Mouse (Mus musculus): ENCODE measurements around the gene Trpc1.
A peak's percentile ranks its signal among the peaks of the same experiment; 100 is the strongest.

Trpc1 gene

DNA sequence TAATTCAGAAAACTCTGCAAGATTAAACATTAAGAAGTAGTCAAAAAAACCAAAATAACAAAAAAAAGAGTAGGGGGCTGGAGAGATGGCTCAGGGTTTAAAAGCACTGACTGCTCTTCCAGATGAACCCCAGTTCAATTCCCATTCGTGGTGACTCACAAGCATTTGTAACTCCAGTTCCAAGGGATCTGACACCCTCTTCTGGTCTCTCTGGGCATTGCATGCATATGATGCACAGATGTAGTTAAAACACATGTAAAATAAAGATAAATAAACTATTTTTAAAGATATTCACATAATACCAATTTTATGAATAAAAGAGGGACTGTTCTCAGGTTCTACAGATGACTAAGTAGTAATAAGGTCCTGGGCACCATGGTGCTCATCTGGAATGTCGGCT lies 52.4 kb downstream of the Trpc1 start:
- no peak for DNase-seq (ENCODE audit: low read depth, low spot score)

DNA sequence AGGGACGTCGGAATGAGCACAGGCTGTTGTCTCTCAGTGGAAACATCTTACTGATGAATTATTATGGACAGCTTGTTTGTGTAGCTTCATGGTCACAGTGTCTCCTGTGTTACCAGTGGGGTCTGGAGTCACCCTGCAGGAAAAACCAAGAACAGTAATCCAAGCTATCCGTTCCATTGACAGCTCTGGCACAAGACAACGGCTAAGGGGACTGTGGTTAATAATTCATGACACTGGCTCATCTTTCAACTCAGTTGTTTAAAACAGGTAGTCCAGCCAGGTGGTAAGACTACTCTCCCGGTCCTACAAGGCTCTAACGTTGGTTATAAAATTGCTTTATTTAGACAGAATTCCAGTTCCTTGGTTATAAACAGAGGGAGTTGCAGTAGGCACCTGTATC lies 53.6 kb downstream of the Trpc1 start:
- DNase-seq (ENCODE audit: low read depth, low spot score), result no peak

DNA sequence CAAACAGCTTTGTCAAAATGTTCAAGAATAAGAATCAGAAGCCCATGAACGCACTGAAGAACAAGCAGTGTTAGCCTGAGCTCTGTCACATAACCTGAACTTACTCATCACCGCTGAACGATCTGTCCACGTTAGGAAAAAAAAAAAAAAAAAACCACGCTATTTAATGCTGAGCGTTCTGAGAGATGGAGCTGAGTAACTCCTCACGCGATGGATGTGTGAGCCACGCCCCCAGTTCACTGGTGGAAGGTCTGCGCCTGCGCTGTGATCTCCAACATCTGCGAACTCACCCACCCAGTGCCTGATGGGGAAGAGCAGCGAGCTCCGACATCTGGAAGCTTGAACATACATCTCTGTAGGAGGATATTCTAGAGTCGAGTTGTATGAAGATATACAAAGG lies 55.2 kb downstream of the Trpc1 start:
- DNase-seq (ENCODE audit: low read depth, low spot score), result no peak

DNA sequence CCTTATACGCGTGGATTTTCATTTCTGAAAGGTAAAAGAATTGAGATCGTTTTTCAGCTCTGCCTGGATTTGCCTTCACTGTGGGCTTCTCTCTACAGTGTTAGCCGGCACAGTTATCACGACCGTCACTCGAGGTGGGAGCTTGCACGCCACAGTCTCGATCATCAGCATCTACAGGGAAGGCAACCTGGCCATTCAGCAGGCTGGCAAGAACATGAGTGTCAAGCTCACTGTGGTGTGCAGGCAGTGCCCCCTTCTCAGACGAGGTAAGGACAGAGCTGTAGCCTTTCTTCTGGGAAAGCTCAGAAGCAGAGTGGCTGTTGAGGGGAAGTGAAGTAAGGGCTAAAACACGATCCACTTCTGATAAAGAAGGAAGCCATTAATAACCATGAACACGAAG lies 55.6 kb downstream of the Trpc1 start:
- DNase-seq (ENCODE audit: low read depth, low spot score), result no peak

DNA sequence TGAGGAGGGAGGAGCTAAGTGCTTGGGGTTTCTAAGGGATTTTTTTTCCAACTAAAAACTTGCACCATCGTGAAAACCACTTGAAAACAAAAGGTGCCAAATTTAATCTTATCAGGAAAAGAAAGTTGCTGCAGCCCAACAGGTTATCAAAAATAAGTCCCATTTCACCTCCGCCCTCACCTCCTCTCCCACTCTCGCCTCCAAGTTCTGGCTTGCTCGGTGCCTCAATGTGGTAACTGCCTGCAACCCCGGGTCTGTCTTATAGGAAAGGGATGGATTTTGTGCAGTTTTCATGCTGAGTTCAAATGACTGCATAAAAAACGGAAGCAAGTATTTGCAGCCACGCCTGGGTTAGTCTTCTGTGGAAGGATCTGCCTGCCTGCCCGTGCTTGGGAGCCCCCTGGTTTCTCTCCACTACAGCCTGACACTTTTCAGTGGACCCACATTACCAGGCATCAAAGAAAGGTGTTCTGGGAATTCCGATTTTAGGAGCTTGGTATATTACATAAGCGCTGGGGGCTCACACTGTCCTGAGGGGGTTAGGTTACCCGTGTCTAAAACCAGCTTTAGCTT lies 56.6 kb downstream of the Trpc1 start:
- DNase-seq (ENCODE audit: low read depth, low spot score), result no peak

DNA sequence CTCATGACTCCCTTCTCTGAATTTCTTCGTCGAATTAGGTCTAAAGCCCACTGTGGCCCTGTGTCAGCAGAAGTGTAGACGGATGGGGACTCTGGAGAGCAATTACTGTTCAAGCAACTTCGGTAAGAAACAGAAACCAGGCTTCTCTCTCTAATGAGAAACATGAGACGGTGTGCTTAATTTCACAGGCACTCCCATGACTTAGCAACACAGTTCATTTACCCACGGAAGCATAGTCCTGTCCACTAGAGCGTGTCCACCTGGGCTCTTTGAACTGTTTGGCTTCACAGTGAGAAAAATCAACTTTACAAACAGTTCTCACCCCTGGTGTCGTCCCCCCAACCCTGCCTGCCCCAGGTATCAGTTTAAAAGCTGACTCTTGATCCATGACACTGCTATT lies 57.4 kb downstream of the Trpc1 start:
- no peak for DNase-seq (ENCODE audit: low read depth, low spot score)

DNA sequence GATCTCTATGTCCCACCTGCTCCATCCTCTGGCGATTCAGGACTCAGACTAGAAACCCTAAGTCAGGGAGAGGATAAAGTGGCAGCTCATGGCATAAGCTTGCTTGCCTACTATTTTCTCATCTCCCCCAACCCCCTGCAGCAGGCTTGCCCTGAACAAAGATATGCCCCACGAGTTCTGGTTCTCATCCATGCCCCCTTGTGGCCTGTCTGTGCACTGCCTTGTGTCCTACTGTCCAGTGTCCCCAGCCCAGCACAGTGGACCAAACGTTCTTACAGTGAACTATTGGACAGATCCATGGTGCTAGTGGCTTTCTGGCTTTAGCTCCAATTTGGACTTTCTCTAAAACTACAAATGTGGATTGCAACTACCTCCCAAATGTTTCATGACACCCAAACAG lies 62.1 kb downstream of the Trpc1 start:
- DNase-seq (ENCODE audit: low read depth, low spot score), result no peak

DNA sequence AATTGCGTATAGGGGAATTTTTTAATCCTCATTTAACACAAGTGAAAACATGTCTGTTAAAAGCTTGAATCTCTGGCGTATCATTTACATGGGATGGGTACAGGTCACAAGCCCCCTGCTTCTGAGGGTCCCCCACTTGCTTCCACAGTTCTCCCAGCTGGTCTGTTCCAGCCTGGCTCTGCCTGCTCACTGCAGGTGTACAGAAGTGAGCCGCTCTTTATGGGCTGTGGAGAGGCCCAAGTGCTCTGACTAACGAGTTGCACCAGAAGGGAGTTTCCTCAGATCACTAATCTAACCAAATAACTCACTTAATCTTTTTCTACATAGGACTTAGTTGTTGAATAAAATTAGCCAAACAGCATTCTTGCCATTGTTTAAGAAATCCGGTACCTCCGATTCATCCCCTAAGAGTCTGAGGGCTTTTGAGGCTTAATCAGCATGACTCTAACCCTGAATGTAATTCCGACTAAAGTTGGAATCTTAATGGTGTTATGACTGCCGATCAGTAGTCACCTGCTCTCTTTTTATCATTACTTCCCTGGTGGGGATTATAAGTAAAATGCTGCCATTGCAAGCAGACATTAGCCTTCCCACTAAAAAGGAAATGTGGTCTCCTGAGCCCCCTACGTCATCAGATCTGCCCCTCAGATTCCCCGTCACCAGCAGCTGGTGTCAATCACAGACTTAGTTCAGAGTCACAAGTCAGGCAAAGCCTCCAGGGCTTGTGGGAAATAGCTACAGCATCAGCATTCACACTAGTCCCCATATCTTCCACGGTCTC lies 64.3 kb downstream of the Trpc1 start:
- DNase-seq (ENCODE audit: low read depth, low spot score), result no peak

DNA sequence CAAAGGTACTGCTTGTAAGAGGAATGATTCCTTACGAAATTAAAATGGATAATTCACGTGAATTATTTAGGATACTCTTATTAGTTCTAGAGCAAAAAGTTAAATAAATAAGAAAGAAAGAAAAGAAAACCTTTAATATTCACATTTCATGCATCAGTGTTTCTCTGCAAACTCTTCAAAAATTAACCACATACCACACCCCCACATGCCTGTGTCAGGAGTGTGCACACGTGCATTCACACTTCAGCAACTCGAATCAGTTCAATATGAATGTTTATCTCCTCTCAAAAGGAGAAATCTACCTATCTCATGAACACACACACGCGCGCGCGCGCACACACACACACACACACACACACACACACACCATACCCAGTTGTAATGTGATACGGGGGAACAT lies 69.5 kb downstream of the Trpc1 start:
- no peak for DNase-seq (ENCODE audit: low read depth, low spot score)

DNA sequence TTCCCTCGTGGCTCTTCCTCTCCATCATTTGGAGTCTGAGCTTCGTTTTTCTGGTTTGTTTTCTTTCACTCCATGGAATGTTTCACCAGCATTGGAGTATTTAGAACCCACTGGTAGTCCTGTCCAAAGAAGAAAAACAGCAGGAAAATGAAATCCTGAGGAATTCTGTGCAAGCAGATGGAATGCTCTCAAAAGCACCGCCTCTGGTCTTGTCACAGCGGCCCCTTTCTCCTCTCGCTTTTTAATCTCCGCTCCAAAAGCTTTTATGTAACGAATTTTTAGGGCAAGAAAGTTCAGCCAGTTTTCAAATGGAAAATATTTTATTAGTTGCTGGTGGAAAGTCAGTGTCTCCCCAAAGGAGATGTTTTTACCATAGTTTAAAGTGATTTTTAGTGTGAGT lies 70.2 kb downstream of the Trpc1 start:
- no peak for DNase-seq (ENCODE audit: low read depth, low spot score)

DNA sequence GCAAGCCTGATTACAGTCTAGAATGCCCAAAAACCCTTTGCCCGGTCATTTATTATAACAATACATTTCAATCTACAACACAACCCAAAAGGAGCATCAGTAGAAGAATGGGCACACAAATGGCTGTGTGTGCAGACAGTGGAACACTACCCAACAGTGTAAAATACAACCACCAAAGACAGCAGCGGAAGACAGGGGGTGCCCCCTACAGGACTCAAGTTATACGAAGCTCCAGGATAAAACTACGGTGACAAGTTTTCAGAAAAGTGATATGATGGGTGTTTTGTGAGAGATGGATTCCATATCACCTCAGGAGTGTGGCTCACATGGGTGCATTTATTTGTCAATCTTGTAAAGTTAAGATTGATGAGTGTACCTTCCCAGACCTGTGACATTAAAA lies 74.2 kb downstream of the Trpc1 start:
- DNase-seq (ENCODE audit: low read depth, low spot score), result no peak

DNA sequence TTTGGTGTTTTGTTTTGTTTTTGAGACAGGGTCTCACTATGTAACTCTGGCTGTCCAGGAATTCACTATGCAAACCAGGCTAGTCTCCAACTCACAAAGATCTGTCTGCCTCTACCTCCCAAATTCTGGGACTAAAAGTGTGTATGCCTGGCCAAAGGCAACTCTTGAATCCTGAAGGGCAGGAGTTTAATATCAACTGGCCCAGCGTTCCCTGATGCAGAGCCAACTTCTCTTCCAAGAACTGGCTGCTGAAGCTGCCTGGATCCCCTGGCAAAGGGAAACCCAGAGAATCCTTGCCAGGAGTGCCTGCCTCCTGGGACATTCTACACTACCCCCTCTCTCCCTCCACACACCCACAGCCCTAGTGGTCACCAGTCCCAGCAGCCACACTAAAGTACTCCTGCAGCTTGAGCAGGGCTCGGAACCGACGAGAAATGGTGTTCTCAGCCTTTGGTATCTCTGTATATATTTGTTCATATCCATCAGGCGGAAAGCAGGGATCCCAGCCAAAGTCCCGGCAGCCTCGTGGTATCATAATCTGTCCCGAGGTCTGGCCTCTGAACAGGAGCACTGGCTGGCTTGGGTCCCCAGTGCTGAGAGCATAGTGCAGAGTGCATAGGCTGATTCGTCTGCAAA lies 75.0 kb downstream of the Trpc1 start:
- DNase-seq (ENCODE audit: low read depth, low spot score), result peak; percentile 66

DNA sequence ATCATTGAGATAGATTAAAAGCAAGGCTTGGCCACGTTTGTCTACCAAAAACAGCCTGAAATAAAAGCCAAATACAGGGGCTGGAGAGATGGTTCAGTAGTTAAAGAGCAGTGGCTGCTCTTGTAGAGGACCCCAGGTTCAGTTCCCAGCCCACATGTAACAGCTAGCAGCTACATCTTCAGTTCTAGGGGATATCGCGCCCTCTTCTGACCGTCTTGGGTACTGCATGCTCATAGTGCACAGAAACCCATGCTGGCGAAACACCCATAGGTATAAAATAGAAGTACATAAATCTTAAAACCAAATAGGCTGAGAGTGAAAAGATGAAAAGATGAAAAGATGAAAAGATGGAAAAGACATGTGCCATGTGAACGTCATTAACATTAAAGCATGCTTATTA lies 77.4 kb downstream of the Trpc1 start:
- DNase-seq (ENCODE audit: low read depth, low spot score), result no peak

DNA sequence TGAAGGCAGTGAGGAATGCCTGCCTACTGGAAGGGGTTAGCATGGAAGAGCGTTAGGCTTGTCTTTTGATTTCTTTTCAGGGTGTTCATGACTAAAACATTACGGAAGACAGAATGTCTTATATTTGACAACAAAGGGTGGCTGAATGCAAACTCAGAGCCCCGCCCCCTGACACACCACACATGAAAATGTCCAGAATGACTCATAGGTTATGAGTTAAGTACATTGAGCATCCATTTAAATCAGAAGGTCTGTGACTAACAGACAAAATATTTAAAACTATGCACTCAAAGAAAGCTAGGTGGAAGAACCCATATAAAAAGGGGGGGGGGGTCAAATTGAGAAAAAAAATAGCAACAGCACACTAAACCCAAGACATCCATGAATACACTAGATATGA lies 77.8 kb downstream of the Trpc1 start:
- no peak for DNase-seq (ENCODE audit: low read depth, low spot score)

DNA sequence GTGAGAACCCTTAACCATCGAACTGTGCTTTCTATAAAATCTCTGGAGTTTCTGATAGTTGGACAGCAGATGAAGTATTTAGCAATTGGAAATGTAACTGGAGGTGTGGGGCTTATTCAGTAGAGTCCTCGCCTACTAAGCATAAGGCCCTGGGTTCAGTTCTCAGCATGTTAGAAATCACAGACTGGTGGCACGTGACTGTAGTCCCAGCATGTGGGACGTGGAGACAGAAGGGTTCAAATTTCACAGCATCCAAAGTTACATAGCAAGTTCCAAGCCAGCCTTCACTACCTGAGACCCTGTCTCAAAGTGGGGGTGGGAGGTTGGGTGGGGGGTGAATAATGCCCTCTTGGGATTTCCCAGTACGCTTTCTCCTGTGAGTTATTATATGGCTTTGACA lies 81.9 kb downstream of the Trpc1 start:
- DNase-seq (ENCODE audit: low read depth, low spot score), result no peak

DNA sequence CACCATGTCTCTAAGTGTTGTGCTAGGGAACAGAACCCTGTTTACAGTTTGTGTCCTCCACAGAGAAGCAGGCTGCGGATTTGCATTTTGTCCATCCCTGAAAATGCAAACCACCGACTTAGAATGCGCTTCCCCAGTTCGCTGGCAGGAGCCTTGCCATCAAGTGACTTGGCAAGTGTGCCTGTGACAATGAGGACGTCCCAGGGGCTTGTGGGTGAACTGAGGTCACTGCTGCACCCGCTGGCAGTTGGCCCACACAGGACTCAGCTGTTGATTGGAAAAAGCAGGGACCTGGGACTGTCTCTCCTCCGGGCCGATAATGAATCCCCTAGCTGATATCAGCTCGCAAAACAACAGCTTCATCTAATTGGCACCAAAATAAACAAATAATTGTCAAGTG lies 82.3 kb downstream of the Trpc1 start:
- peak; percentile 52 for DNase-seq (ENCODE audit: low read depth, low spot score)

DNA sequence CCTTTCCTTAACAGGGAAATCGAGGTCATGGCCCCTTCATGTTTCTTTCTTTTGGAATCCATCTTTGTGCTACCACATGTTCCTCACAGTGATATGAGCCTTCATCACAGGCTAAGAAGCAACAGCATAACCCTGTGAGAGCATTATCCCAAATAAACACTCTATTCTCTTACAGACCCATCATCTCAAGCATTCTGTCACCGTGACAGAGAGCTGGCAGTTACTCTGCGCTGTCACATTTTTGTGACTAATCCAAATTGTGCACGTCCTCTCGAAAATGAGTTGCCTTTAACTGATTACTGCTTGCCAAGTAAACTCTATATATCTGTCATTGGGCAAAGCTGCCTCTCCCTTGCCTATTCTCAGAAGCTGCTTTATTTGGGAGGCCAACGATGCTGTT lies 84.3 kb downstream of the Trpc1 start:
- DNase-seq (ENCODE audit: low read depth, low spot score), result no peak

DNA sequence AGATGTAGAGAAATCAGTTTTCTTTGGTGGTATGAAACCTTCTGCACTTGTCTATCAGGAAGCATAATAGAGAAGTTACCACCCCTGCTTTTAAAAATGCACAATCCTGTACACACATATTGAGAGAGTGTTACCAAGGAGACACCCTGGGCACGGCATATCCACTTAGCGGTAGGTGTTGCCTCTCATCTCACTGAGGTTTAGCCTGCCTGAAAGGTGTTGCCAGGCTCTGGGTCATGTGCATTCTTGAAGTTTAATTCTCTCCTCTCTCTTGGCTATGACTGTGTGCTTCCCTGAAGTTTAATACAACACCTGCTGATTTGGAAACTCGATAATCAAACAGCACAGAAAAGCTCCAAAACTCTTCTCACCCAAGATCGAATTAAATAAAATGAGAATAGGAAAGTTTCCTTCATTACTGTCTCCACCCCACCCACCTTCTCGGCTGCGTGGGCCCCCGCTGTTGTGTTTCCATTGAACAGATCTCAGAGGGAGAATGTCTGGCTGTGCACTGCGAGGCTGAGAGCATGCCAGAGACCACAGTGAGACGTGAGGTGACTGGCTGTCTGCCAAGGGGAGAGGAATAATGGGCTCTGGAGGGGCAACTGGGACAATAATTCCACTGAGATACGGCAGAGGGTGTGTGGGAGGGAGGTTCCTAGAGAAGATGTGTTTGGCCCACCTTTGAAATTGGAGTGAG lies 85.7 kb downstream of the Trpc1 start:
- no peak for DNase-seq (ENCODE audit: low read depth, low spot score)

DNA sequence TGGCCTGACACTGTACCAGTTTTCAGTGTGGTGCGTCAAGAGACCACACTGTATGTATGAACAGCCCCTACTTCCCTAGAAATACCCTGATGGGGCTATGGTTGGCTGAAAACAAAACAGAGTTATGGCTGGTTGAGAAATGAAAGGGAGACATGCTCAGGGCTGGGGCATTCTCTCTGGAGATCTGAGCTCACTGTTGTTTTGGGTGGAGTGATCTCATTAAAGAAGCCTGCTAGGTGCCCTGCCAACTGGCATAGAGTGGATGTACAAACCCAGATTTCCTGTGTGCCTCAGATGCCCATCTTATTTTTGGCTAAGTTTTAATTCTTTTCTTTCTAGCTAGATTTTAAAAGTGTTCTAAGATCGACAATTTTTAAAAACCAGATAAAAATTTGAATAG lies 92.2 kb downstream of the Trpc1 start:
- no peak for DNase-seq (ENCODE audit: low read depth, low spot score)
